Mouse (Mus musculus): ENCODE measurements around the gene Cd59b. TPM values are rescaled to one million over a fixed set of nuclear protein-coding genes. Genes with fewer than 3 reads are reported as not detected.

The Cd59b gene
- polyA plus RNA-seq, 1 experiment = not detected

- H3K79me2 ChIP-seq (ENCODE audit: control insufficient read depth, insufficient read depth) = peaks cover 18% of the 10 kb centered on the region
- H3K27me3 ChIP-seq (ENCODE audit: control insufficient read depth, insufficient read depth, insufficient read length) = peaks cover under 1% of the 10 kb centered on the region
- H3K36me3 ChIP-seq (ENCODE audit: control insufficient read depth, insufficient read depth) = no peaks in the 10 kb centered on the region
- no peak for TF ChIP-seq E2F4 (IDR thresholded peaks at IDR 0.05; ENCODE audit: insufficient read depth)
- no peak for TF ChIP-seq MAX (IDR thresholded peaks at IDR 0.05; ENCODE audit: low read depth)
- TF ChIP-seq MYOG (IDR thresholded peaks at IDR 0.05; ENCODE audit: control insufficient read depth in 1 of 3, insufficient read depth in 1 of 3, insufficient read length in 2 of 3, low read depth in 2 of 3) = no peak
- TF ChIP-seq MYOD1 (IDR thresholded peaks at IDR 0.05; ENCODE audit: control insufficient read depth in 1 of 3, insufficient read length in 2 of 3, low read depth in 2 of 3) = no peak
- no peak for TF ChIP-seq CEBPB (IDR thresholded peaks at IDR 0.05; ENCODE audit: insufficient read depth, poor library complexity, severe bottlenecking)
- no peak for TF ChIP-seq TCF12 (IDR thresholded peaks at IDR 0.05; ENCODE audit: insufficient read depth, poor library complexity, severe bottlenecking)
- no peak for TF ChIP-seq TCF3 (IDR thresholded peaks at IDR 0.05; ENCODE audit: insufficient read length, low read depth)
- no peak for TF ChIP-seq POLR2AphosphoS2 (IDR thresholded peaks at IDR 0.05; ENCODE audit: insufficient read length, low read depth)
- TF ChIP-seq POLR2A (IDR thresholded peaks at IDR 0.05; ENCODE audit: insufficient read length, low read depth) = no peak
- no peak for TF ChIP-seq USF1 (IDR thresholded peaks at IDR 0.05; ENCODE audit: low read depth)
- no peak for TF ChIP-seq REST (IDR thresholded peaks at IDR 0.05; ENCODE audit: insufficient read depth, insufficient read length)
- TF ChIP-seq SRF (IDR thresholded peaks at IDR 0.05; ENCODE audit: control insufficient read depth, insufficient read length, low read depth) = no peak
- peak within 1 kb of the TSS; percentile 44 for H3ac ChIP-seq (ENCODE audit: control insufficient read depth, insufficient read length)
- H3K4me3 ChIP-seq = peak within 1 kb of the TSS; percentile 94
- H3K4me2 ChIP-seq (ENCODE audit: low read depth) = peak within 1 kb of the TSS; percentile 87
Measured at GRCm38 (mm10) chr2:104028139-104028723, 41.4 kb upstream of the Cd59b start, which contains the start of gene 4931422A03Rik. Gene 4931422A03Rik, minus strand, starts transcription at chr2:104028361.

GRCm38 (mm10) chr2:104029074-104029473, 40.6 kb upstream of the Cd59b start:
- H3K4me2 ChIP-seq (ENCODE audit: low read depth) = peak overlapping the region; percentile 87
- no peak overlapping the region for H3ac ChIP-seq (ENCODE audit: control insufficient read depth, insufficient read length)
- TF ChIP-seq MYOD1 (IDR thresholded peaks at IDR 0.05; ENCODE audit: control insufficient read depth in 1 of 3, insufficient read length in 2 of 3, low read depth in 2 of 3) = no peak
- TF ChIP-seq POLR2A (IDR thresholded peaks at IDR 0.05; ENCODE audit: insufficient read length, low read depth) = no peak
- no peak for TF ChIP-seq USF1 (IDR thresholded peaks at IDR 0.05; ENCODE audit: low read depth)
- TF ChIP-seq TCF12 (IDR thresholded peaks at IDR 0.05; ENCODE audit: insufficient read depth, poor library complexity, severe bottlenecking) = no peak
- TF ChIP-seq MYOG (IDR thresholded peaks at IDR 0.05; ENCODE audit: control insufficient read depth in 1 of 3, insufficient read depth in 1 of 3, insufficient read length in 2 of 3, low read depth in 2 of 3) = no peak
- no peak for TF ChIP-seq MAX (IDR thresholded peaks at IDR 0.05; ENCODE audit: low read depth)
- no peak for TF ChIP-seq CEBPB (IDR thresholded peaks at IDR 0.05; ENCODE audit: insufficient read depth, poor library complexity, severe bottlenecking)
- TF ChIP-seq TCF3 (IDR thresholded peaks at IDR 0.05; ENCODE audit: insufficient read length, low read depth) = no peak
- no peak for TF ChIP-seq E2F4 (IDR thresholded peaks at IDR 0.05; ENCODE audit: insufficient read depth)
- TF ChIP-seq SRF (IDR thresholded peaks at IDR 0.05; ENCODE audit: control insufficient read depth, insufficient read length, low read depth) = no peak
- no peak for TF ChIP-seq POLR2AphosphoS2 (IDR thresholded peaks at IDR 0.05; ENCODE audit: insufficient read length, low read depth)
- TF ChIP-seq REST (IDR thresholded peaks at IDR 0.05; ENCODE audit: insufficient read depth, insufficient read length) = no peak
- peak overlapping the region; percentile 94 for H3K4me3 ChIP-seq
- peaks cover 18% of the 10 kb centered on the region for H3K79me2 ChIP-seq (ENCODE audit: control insufficient read depth, insufficient read depth)
- H3K27me3 ChIP-seq (ENCODE audit: control insufficient read depth, insufficient read depth, insufficient read length) = no peaks in the 10 kb centered on the region
- peaks cover 5% of the 10 kb centered on the region for H3K36me3 ChIP-seq (ENCODE audit: control insufficient read depth, insufficient read depth)

DNA sequence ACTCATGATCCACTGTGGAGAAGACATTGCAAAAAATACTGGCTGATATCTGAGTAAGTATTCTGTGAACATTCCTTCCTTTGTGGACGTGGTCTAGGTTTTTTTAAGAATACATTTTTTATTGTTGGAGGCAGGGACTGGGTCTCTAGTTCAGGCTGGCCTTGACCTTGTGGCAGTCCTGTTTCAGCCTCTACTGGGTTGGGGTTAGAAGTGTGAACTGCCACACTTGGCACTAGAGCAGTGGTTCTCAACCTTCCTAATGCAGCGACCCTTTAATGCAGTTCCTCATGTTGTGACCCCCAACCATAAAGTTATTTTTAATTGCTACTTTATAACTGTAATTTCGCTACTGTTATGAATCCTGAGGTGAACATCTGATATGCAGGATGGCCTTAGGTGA, 39.3 kb upstream of the Cd59b start:
- no peak overlapping the region for H3ac ChIP-seq (ENCODE audit: control insufficient read depth, insufficient read length)
- TF ChIP-seq TCF3 (IDR thresholded peaks at IDR 0.05; ENCODE audit: insufficient read length, low read depth) = no peak
- TF ChIP-seq SRF (IDR thresholded peaks at IDR 0.05; ENCODE audit: control insufficient read depth, insufficient read length, low read depth) = no peak
- no peaks in the 10 kb centered on the region for H3K27me3 ChIP-seq (ENCODE audit: control insufficient read depth, insufficient read depth, insufficient read length)

DNA sequence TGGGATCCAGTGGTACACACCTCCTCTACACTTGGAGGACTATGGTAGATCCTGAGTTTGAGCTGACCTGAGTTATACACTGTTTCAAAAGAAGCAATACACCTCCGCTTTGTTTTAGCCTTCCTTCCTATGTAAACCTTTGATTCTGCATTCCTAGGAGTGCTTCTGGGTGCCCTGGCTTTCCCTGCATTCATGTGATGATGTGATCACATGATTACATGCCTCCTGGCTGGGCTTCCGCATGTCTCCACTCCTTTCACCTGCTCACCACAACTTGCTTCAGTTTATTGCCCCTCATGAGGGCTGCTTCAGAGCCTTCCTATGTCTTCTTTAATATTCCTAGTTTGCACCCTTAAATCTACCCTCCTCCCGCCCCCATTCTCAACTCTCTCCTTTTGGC, 37.6 kb upstream of the Cd59b start:
- no peak for TF ChIP-seq CEBPB (IDR thresholded peaks at IDR 0.05; ENCODE audit: insufficient read depth, poor library complexity, severe bottlenecking)
- no peak for TF ChIP-seq MAX (IDR thresholded peaks at IDR 0.05; ENCODE audit: low read depth)
- TF ChIP-seq E2F4 (IDR thresholded peaks at IDR 0.05; ENCODE audit: insufficient read depth) = no peak
- no peak for TF ChIP-seq MYOG (IDR thresholded peaks at IDR 0.05; ENCODE audit: control insufficient read depth in 1 of 3, insufficient read depth in 1 of 3, insufficient read length in 2 of 3, low read depth in 2 of 3)
- TF ChIP-seq POLR2AphosphoS2 (IDR thresholded peaks at IDR 0.05; ENCODE audit: insufficient read length, low read depth) = no peak
- no peak for TF ChIP-seq TCF3 (IDR thresholded peaks at IDR 0.05; ENCODE audit: insufficient read length, low read depth)
- TF ChIP-seq MYOD1 (IDR thresholded peaks at IDR 0.05; ENCODE audit: control insufficient read depth in 1 of 3, insufficient read length in 2 of 3, low read depth in 2 of 3) = no peak
- no peak for TF ChIP-seq REST (IDR thresholded peaks at IDR 0.05; ENCODE audit: insufficient read depth, insufficient read length)
- no peak for TF ChIP-seq SRF (IDR thresholded peaks at IDR 0.05; ENCODE audit: control insufficient read depth, insufficient read length, low read depth)
- H3K27me3 ChIP-seq (ENCODE audit: control insufficient read depth, insufficient read depth, insufficient read length) = no peaks in the 10 kb centered on the region
- no peak overlapping the region for H3ac ChIP-seq (ENCODE audit: control insufficient read depth, insufficient read length)
- H3K4me2 ChIP-seq (ENCODE audit: low read depth) = no peak overlapping the region
- no peak overlapping the region for H3K4me3 ChIP-seq
- H3K79me2 ChIP-seq (ENCODE audit: control insufficient read depth, insufficient read depth) = peaks cover 18% of the 10 kb centered on the region
- H3K36me3 ChIP-seq (ENCODE audit: control insufficient read depth, insufficient read depth) = peaks cover 22% of the 10 kb centered on the region

More for the DNA sequence above, 39.3 kb upstream of the Cd59b start:
- Histone ChIP-seq H3K79me2 (ENCODE audit: control insufficient read depth, insufficient read depth) (peaks cover 18% of the 10 kb centered on the region), H3K4me2 (ENCODE audit: low read depth) (no peak overlapping the region), H3K36me3 (ENCODE audit: control insufficient read depth, insufficient read depth) (peaks cover 9% of the 10 kb centered on the region), H3K4me3 (no peak overlapping the region)

All from myocyte (in vitro differentiated cells).